Mouse (Mus musculus): ENCODE results near the gene Rimbp2. TPM values are rescaled to one million over a fixed set of nuclear protein-coding genes. Genes with fewer than 3 reads are reported as not detected.

The Rimbp2 gene
- polyA plus RNA-seq, 1 experiment from 2014 or later: 0.10 TPM

DNA sequence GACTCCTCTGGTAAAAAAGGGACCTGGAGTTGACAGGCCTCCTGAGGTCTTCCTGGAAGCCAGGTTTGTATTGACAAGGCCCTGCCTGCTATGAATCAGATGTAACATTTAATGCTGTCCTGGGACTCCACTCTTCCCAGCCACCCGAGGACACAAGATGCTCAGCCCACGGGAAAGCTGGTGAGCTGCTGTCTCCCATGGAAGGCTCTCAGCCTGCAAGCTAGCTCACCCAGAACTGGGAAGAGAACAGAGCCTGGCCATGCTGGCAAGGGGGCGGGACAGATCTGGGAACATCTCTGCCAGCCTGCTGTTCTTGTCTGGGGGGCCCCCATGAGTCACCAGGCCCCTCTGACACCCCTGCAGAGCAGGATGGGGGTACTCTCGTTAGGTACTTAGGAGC, 111.7 kb downstream of the Rimbp2 start:
- Histone ChIP-seq H3K4me1 (replicated peaks) (no peaks in the 10 kb centered on the region), H3K4me2 (no peak overlapping the region), H3K36me3 (no peaks in the 10 kb centered on the region), H3K27me3 (no peaks in the 10 kb centered on the region), H3K9ac (no peak overlapping the region), H3K9me3 (replicated peaks) (no peaks in the 10 kb centered on the region), H3K27ac (no peak overlapping the region), H3K4me3 (no peak overlapping the region)
- 51% methylated on average over 4 of the region's 4 CpGs for WGBS
- no peak for ATAC-seq (replicated peaks; ENCODE audit: insufficient number of reproducible peaks, insufficient read depth, low FRiP score, low read depth)

DNA sequence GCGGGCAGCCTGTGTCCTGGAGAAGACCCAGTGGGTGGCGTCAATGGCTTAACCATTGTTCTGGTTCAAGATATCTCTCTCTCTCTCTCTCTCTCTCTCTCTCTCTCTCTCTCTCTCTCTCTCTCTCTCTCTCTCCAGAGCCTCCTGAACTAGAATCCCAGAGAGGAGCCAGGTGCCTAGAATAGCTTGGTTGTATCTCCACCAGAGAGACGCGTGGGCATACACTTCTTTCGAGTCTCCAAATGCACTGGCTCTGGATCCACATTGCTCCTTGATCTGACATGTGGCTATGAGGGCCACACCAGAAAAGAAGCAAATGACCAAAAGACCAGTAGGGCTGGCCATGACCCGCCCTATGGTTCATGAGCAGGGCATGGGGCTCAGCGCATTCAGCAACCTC, 116.2 kb downstream of the Rimbp2 start:
- Histone ChIP-seq H3K4me2 (no peak overlapping the region), H3K9me3 (replicated peaks) (no peaks in the 10 kb centered on the region), H3K36me3 (no peaks in the 10 kb centered on the region), H3K27me3 (no peaks in the 10 kb centered on the region), H3K4me3 (no peak overlapping the region), H3K27ac (no peak overlapping the region), H3K9ac (no peak overlapping the region), H3K4me1 (replicated peaks) (no peaks in the 10 kb centered on the region)
- ATAC-seq (replicated peaks; ENCODE audit: insufficient number of reproducible peaks, insufficient read depth, low FRiP score, low read depth): no peak
- 84% methylated on average over 7 of the region's 7 CpGs for WGBS

DNA sequence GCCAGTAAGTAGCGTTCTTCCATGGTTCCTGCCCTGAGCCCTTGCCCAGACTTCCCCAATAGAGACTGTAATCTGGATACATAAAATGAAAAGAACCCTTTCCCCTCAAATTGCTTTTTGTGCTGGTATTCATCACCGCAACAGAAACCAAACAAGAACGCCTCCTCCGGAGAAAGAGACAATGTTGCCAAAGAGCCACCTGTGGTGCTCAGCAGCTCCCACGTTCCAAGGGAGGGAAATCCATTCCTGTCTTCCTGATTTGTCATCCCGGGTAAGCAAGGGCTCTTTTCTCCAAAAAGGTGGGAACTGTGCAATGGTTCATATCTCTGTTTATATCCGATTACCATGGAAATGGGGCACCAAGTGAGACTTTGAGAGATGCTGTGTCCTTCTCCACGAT, 119.2 kb downstream of the Rimbp2 start:
- ATAC-seq (replicated peaks; ENCODE audit: insufficient number of reproducible peaks, insufficient read depth, low FRiP score, low read depth): no peak

DNA sequence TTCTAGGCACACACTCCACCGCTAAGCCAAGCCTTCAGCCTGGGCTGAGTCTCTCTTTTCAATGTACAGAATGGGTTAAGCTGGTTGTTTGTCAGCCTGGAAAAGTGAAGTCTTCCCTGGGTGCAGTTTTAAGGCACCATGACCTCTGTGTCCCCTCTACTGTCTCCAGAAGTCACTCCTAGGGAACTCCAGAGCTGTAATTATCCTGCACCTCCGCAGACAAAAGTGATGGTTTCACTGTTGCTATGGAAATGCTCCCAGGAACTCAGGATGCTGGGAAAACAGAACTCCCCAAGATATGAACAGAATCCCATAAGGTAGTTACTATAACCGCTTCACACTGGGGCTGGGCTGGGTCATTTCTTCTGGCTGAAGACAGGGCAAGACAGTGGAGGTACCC, 130.4 kb downstream of the Rimbp2 start:
- 72% methylated on average over 3 of the region's 3 CpGs for WGBS

More for the DNA sequence above, 119.2 kb downstream of the Rimbp2 start:
- H3K4me3 ChIP-seq: no peak overlapping the region
- no peaks in the 10 kb centered on the region for H3K27me3 ChIP-seq
- H3K4me2 ChIP-seq: no peak overlapping the region
- H3K9ac ChIP-seq: no peak overlapping the region
- H3K36me3 ChIP-seq: no peaks in the 10 kb centered on the region
- H3K9me3 ChIP-seq (replicated peaks): no peaks in the 10 kb centered on the region
- 71% methylated on average over 8 of the region's 8 CpGs for WGBS
- H3K27ac ChIP-seq: no peak overlapping the region
- H3K4me1 ChIP-seq (replicated peaks): no peaks in the 10 kb centered on the region

DNA sequence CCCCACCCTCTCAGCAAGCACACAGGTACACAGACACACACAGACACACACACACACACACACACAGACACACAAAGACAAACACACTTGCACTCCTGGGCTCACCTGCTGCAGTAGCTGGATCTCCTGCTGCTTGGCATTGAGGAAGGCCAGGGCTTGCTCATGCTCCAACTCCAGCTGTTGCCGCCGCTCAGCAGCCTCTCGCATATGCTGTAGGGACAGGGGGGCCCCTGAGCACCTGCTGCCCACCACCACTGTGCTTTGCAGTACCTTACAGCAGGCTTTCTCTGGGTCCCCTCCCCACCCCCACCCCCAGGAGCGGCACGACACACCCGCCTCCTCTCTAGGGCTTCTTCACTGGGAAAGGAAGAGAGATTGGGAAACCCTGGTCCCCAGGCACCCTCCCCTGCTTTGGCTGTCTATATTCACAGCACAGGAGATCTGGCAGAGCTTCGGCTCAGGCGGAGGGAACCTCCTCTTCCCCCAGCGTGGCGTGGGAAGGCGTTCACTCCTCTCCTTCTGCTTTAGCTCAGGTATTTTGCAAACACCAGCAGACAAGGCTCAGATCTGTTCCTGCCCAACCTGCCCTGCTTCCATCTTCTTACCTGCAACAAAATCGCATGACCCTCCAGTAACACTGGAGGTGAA, 133.5 kb downstream of the Rimbp2 start:
- no peaks in the 10 kb centered on the region for H3K9me3 ChIP-seq (replicated peaks)
- no peak overlapping the region for H3K4me3 ChIP-seq
- no peaks in the 10 kb centered on the region for H3K36me3 ChIP-seq
- H3K4me1 ChIP-seq (replicated peaks): no peaks in the 10 kb centered on the region
- no peak overlapping the region for H3K4me2 ChIP-seq
- no peak overlapping the region for H3K9ac ChIP-seq
- 54% methylated on average over 12 of the region's 12 CpGs for WGBS
- no peak for ATAC-seq (replicated peaks; ENCODE audit: insufficient number of reproducible peaks, insufficient read depth, low FRiP score, low read depth)
- no peak overlapping the region for H3K27ac ChIP-seq
- H3K27me3 ChIP-seq: no peaks in the 10 kb centered on the region

More for the DNA sequence above, 130.4 kb downstream of the Rimbp2 start:
- H3K4me3 ChIP-seq: no peak overlapping the region
- no peaks in the 10 kb centered on the region for H3K36me3 ChIP-seq
- no peak overlapping the region for H3K9ac ChIP-seq
- H3K27me3 ChIP-seq: no peaks in the 10 kb centered on the region
- no peak overlapping the region for H3K27ac ChIP-seq
- no peaks in the 10 kb centered on the region for H3K9me3 ChIP-seq (replicated peaks)
- no peaks in the 10 kb centered on the region for H3K4me1 ChIP-seq (replicated peaks)
- no peak for ATAC-seq (replicated peaks; ENCODE audit: insufficient number of reproducible peaks, insufficient read depth, low FRiP score, low read depth)
- H3K4me2 ChIP-seq: no peak overlapping the region

- WGBS: 63% methylated on average over 8 of the region's 8 CpGs
- no peak overlapping the region for H3K9ac ChIP-seq
Measured at GRCm38 (mm10) chr5:128815629-128816028, 137.7 kb downstream of the Rimbp2 start.

GRCm38 (mm10) chr5:128815078-128815477, 138.2 kb downstream of the Rimbp2 start:
- Histone ChIP-seq H3K27me3 (no peaks in the 10 kb centered on the region), H3K4me1 (replicated peaks) (0 out of 2 replicates have a peak, but pooled peaks cover 2% of the 10 kb centered on the region), H3K9ac (no peak overlapping the region), H3K27ac (no peak overlapping the region), H3K4me3 (no peak overlapping the region), H3K4me2 (no peak overlapping the region), H3K9me3 (replicated peaks) (no peaks in the 10 kb centered on the region), H3K36me3 (no peaks in the 10 kb centered on the region)
- WGBS: 79% methylated on average over 6 of the region's 6 CpGs
- ATAC-seq (replicated peaks; ENCODE audit: insufficient number of reproducible peaks, insufficient read depth, low FRiP score, low read depth): no peak

More at GRCm38 (mm10) chr5:128815629-128816028, 137.7 kb downstream of the Rimbp2 start:
- no peak overlapping the region for H3K27ac ChIP-seq
- no peak overlapping the region for H3K4me2 ChIP-seq
- no peak for ATAC-seq (replicated peaks; ENCODE audit: insufficient number of reproducible peaks, insufficient read depth, low FRiP score, low read depth)
- H3K4me3 ChIP-seq: no peak overlapping the region
- H3K36me3 ChIP-seq: no peaks in the 10 kb centered on the region
- no peaks in the 10 kb centered on the region for H3K9me3 ChIP-seq (replicated peaks)
- H3K4me1 ChIP-seq (replicated peaks): no peaks in the 10 kb centered on the region
- no peaks in the 10 kb centered on the region for H3K27me3 ChIP-seq

DNA sequence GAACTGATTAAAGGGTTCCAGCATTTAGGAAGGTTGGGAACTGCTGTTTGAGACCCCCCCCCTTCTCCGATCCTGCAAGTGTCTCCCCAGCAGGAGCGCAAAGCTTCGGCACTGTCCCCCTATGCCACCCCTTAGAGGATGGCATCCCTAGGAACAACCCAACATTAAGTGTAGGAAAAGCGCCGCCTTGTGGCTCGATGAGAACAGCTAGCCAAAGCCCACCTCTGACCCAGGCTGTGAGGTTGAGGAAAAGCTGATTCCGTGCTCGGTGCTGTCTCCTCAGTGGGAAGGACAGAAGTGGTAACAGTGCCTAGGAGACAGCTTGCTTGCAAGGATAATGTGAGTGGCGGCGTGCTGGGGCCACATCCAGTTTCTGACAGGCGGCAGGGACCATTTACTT, 140.2 kb downstream of the Rimbp2 start:
- ATAC-seq (replicated peaks; ENCODE audit: insufficient number of reproducible peaks, insufficient read depth, low FRiP score, low read depth): no peak
- Histone ChIP-seq H3K4me2 (no peak overlapping the region), H3K27me3 (no peaks in the 10 kb centered on the region), H3K9me3 (replicated peaks) (no peaks in the 10 kb centered on the region), H3K27ac (no peak overlapping the region), H3K9ac (no peak overlapping the region), H3K4me1 (replicated peaks) (peaks cover 7% of the 10 kb centered on the region; the same call in 1 of the 2 replicates), H3K36me3 (no peaks in the 10 kb centered on the region), H3K4me3 (no peak overlapping the region)
- 33% methylated on average over 11 of the region's 11 CpGs for WGBS

DNA sequence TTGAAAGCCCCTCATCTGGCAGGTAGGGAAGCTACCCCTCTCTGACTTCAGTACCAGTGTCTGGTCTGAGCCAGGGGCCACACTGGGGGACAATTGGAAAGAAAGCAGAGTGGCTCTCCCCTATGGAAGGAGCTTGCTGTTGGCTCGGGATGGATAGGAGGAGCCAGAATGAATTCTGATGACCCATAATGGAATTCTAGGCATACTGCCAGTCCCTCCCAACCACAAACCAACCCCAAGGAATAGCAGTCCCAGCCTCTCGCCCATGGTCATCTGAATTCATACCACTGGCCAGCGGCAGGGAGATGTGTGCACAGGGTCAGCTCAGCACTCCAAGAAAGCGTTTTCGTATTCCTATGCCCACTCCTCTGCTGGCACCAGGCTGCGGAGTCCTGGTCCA, 141.9 kb downstream of the Rimbp2 start:
- Histone ChIP-seq H3K4me1 (replicated peaks) (peaks cover 7% of the 10 kb centered on the region; the same call in 1 of the 2 replicates), H3K4me2 (no peak overlapping the region), H3K36me3 (no peaks in the 10 kb centered on the region), H3K9ac (no peak overlapping the region), H3K9me3 (replicated peaks) (no peaks in the 10 kb centered on the region), H3K27me3 (no peaks in the 10 kb centered on the region), H3K4me3 (no peak overlapping the region), H3K27ac (no peak overlapping the region)
- 61% methylated on average over 6 of the region's 6 CpGs for WGBS
- no peak for ATAC-seq (replicated peaks; ENCODE audit: insufficient number of reproducible peaks, insufficient read depth, low FRiP score, low read depth)

DNA sequence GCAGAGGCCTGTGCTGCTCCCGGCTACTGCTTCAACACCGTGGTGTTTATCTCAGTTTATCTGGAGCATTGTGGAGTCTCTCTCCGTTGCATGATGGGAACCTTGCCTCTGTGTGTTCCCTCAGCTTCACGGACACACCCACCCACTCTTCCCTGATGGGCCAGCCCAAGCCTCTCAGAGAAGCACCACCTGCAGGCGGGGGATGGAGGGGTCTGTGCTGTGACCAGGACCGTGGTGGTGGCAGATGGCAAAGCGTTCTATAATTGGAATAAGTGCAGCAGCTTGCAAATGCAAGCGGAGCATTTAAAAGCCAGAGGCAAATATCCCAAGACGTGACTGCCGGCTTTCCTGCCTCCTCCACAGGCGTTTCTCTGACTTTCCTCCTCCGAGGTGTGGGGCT, 143.3 kb downstream of the Rimbp2 start:
- H3K36me3 ChIP-seq: no peaks in the 10 kb centered on the region
- no peaks in the 10 kb centered on the region; the same call in 1 of the 2 replicates for H3K27me3 ChIP-seq
- H3K9me3 ChIP-seq (replicated peaks): no peaks in the 10 kb centered on the region
- peaks cover 7% of the 10 kb centered on the region; the same call in 1 of the 2 replicates for H3K4me1 ChIP-seq (replicated peaks)
- H3K4me3 ChIP-seq: no peak overlapping the region
- no peak overlapping the region for H3K27ac ChIP-seq
- H3K9ac ChIP-seq: no peak overlapping the region
- no peak for ATAC-seq (replicated peaks; ENCODE audit: insufficient number of reproducible peaks, insufficient read depth, low FRiP score, low read depth)
- 42% methylated on average over 12 of the region's 12 CpGs for WGBS
- H3K4me2 ChIP-seq: no peak overlapping the region

- WGBS: 51% methylated on average over 5 of the region's 5 CpGs
- Histone ChIP-seq H3K4me3 (no peak overlapping the region), H3K4me2 (no peak overlapping the region), H3K27me3 (no peaks in the 10 kb centered on the region; the same call in 1 of the 2 replicates), H3K4me1 (replicated peaks) (peaks cover 7% of the 10 kb centered on the region; the same call in 1 of the 2 replicates), H3K27ac (no peak overlapping the region), H3K9me3 (replicated peaks) (no peaks in the 10 kb centered on the region), H3K36me3 (no peaks in the 10 kb centered on the region), H3K9ac (no peak overlapping the region)
- ATAC-seq (replicated peaks; ENCODE audit: insufficient number of reproducible peaks, insufficient read depth, low FRiP score, low read depth): no peak
Measured at GRCm38 (mm10) chr5:128809406-128809805, 143.9 kb downstream of the Rimbp2 start.

GRCm38 (mm10) chr5:128808547-128809182, 144.6 kb downstream of the Rimbp2 start:
- H3K4me2 ChIP-seq: no peak overlapping the region
- no peak overlapping the region for H3K27ac ChIP-seq
- no peak for ATAC-seq (replicated peaks; ENCODE audit: insufficient number of reproducible peaks, insufficient read depth, low FRiP score, low read depth)
- no peak overlapping the region for H3K9ac ChIP-seq
- H3K36me3 ChIP-seq: no peaks in the 10 kb centered on the region
- no peaks in the 10 kb centered on the region for H3K9me3 ChIP-seq (replicated peaks)
- WGBS: 57% methylated on average over 9 of the region's 9 CpGs
- H3K4me3 ChIP-seq: no peak overlapping the region
- peaks cover 7% of the 10 kb centered on the region; the same call in 1 of the 2 replicates for H3K4me1 ChIP-seq (replicated peaks)
- no peaks in the 10 kb centered on the region; the same call in 1 of the 2 replicates for H3K27me3 ChIP-seq
